Mouse (Mus musculus) embryo, embryonic 10.5 days (tissue): ENCODE data around the gene Zcchc13.
"Not testable (repeated sequence)": the region's sequence is repeated elsewhere in the genome, so short reads cannot be mapped to it uniquely, and the experiment has no call there.

Source experiments
- DNase-seq: peaks from one replicate; pipeline ENCODE4 v3.0.0-alpha.2; 2015; ENCODE audit warnings: low spot score

Zcchc13 gene

DNA sequence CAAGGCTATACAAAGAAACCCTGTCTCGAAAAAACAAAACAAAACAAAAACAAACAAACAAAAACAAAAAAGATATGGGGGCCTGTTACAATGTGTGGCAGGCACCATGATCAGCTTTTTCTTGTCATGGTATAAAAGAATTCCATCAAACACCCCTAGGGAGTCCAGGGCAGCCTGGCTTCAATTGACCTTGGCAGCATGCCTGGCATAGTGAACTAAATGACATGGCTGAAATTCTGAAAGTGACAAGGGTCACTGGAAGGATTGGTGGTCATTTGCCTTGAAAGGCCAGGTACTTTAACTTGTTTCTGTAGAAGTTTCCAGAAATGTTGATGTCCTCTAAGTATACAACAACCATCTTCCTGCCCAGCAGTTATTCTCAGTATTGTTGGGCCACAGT is 13.9 kb downstream of the Zcchc13 start:
- no peak for DNase-seq

DNA sequence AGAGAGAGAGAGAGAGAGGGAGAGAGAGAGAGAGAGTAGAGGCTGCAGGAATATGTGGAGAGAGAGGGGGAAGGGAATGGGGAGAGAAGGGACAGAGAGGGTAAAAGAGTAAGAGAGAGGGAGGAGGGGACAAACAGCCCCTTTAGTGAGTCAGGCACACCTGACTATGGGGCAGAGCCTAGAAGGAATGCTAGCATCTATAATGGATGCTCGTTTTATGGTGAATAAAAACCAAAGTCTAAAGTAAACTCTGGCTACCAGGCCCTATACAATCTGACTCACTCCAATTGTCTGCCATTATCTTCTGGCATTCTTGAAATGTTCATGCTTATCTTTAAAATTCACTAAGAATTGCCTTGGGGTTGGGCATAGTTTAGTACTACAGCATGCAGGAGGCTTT is 21.7 kb downstream of the Zcchc13 start:
- no peak for DNase-seq

DNA sequence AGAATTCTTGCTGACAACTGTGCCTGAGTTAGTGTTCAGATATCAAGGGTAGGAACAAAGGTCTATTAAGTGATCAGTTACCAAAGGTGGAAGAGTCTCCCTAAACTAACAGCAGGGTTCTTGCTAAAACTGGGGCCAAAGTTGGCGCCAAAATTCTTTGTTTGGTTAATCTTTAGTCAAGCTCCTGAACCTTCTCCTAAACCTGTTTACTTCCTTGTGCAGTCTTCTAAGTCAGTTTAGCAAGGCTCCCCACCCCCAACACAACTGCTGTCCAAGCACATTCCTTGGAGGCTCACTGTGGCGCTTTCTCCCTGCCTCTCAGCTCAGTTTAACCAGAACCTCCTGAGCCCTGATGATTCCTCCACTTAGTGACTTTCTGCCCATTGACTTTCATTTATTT is 22.6 kb downstream of the Zcchc13 start:
- DNase-seq = peak; percentile 24

DNA sequence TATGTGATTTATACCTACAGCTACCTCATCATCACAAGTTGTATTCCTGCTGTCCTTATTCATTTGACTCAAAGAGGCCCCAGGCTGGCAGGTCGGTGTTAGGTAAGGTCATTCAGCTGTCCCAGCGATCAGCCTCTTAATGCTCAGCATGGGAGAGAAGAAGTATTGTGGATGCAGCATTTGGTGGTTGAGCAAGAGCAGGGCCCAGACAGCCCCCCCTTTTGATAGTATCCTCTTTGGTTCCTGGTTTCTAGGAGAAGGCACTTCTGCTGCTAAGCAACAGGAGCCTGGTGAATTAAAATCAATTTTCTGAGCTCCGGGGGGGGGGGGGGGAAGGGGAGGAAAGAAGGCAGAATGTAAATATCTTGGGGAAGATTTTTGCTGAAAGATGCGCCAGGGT is 28.6 kb downstream of the Zcchc13 start:
- DNase-seq = no peak

DNA sequence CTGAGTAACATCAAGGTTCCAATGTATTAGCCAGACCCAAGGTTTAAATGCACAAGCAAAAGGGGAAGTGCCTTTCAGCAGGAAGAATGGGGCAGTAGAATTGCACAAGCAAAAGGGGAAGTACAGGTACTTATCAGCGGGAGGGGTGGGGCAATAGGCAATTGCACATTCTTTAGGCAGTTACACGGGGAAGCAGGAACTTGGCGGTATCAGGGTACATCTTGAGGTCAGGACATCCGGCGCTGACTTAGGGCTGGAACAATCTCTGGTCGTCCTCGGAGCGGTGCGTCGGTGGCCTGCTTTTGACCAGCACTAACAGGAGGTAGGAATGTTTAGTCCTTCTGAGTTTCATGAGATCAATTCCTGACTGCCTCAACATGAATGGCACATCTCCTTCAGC is 34.1 kb downstream of the Zcchc13 start:
- DNase-seq = not testable (repeated sequence)

DNA sequence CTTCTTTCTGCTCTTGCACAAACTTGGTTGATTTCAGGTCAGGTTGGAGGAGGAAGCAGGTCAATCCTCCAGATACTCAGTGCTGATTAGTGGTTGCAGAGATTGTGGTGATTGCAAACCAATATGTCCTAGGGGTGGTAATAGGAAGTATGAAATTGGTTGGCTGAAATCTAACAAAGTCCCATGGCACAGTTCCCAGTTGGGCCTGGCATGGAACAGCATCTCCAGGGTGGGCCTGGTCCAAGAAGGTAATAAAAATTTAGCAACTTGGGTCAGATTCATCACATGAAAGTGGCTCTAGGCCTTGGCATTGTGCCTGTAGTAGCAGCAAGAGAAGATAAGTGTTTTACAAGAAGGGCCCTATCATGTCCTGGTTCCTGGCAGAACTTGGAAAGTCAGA is 39.9 kb downstream of the Zcchc13 start:
- no peak for DNase-seq

DNA sequence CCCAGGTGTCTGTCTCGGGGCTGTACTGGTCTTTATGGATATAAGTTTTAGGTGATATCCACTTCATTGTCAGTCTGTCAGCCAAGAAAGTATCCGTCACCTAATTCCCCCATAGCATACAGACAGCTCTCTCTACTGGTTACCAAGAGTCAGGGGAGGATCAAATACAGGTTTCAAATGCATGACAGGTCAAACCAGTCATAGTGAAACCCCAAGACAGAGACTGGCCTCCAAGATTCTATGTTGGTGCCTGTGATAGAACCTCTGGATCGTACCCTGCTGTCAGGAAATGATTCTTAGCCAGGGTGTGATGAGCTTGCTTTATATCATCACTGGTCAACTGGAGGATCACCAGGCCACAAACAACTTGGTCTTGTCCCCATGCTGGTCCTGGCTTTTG is 43.4 kb downstream of the Zcchc13 start:
- no peak for DNase-seq

DNA sequence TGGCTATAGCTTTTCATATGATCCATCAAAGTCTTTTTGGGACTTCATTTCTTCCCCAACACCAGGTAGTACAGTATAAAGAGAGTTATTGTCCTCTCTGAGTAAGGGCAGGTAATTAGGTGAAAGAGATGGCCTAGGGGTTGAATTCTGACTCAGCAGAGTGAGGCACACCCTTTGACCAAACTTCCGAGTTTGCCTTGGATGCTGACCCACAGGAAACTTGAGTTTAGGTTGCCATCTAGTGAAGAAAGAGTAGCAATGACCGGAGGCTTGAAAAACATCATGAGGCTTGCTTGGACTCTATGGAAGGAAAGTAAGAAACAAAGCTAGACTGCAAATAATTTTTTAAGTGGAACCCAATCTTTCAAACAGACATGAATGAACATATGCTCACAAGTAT is 44.3 kb downstream of the Zcchc13 start:
- DNase-seq = peak; percentile 48
